Mouse (Mus musculus): ENCODE measurements around the gene Angptl2. TPM values are rescaled to one million over a fixed set of nuclear protein-coding genes. Genes with fewer than 3 reads are reported as not detected.

Gene Angptl2
- total RNA-seq, 1 experiment: 5.1 TPM

DNA sequence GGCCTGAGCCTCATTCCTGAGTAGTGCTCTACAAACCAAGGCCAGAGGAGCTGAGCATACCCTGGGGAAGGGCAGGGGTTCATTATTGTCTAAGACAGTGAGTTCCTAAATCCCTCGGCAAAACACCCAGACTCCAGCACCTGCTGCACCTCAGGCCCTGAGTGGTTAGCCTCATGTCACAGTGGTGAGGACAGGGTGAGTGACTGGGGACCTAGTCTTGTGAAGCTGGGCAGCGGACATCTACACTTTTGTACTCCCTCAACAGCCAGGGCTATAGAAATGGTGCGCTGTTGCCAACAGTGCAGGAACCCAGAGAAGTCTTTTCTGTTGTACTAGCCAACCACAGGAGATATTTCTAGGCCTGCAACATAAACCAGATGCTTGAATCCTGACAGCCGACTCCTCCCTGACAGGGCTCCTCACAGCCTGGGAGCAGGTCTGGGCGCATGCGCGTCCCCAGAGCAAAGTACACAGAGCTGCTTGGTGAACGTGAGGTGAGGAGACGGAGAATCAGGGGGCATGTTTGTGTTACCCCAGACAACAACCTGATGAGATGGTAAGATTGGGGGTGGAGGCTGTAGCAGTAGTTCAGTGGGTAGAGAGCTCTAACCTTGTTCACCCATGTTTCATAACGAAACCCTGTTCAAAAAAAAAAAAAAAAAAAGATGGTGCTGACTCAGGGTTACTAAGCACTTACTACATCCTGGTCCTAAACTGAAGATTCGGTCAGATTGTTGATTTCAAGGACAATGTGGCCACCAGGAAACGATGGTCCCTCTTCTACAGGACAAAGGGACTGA lies 38.2 kb upstream of the Angptl2 start:
- H3K27ac ChIP-seq (ENCODE audit: insufficient read depth, low read depth, low read length, poor library complexity, severe bottlenecking): no peak overlapping the region
- H3K4me1 ChIP-seq (ENCODE audit: control insufficient read depth in 2 of 2, insufficient read depth in 2 of 2, low read length in 2 of 2, poor library complexity in 1 of 2): peaks cover 0 to 8% of the 10 kb centered on the region in 2 experiments; a peak in 2 of 4 replicates
- no peak for TF ChIP-seq ZC3H11A (IDR thresholded peaks at IDR 0.05; ENCODE audit: borderline replicate concordance, low read depth, low read length)
- no peak for TF ChIP-seq MAFK (IDR thresholded peaks at IDR 0.05; ENCODE audit: insufficient read depth, low read depth, low read length)
- TF ChIP-seq CHD2 (IDR thresholded peaks at IDR 0.05; ENCODE audit: low read depth, low read length): no peak
- no peak for TF ChIP-seq ZNF384 (IDR thresholded peaks at IDR 0.05; ENCODE audit: low read depth, low read length)
- TF ChIP-seq HCFC1 (IDR thresholded peaks at IDR 0.05; ENCODE audit: borderline replicate concordance, insufficient read depth, low read length): no peak
- in situ Hi-C loops (cut with MboI; ENCODE audit: low sequenced_read_pairs in 2 of 2, unreplicated experiment in 2 of 2): no loop called here
- no peak overlapping the region for H3K4me3 ChIP-seq (ENCODE audit: insufficient read depth in 1 of 2, low read depth in 1 of 2, low read length in 2 of 2, poor library complexity in 1 of 2, severe bottlenecking in 1 of 2)
- H3K36me3 ChIP-seq (ENCODE audit: control insufficient read depth, insufficient read depth, low read length, poor library complexity, severe bottlenecking): no peaks in the 10 kb centered on the region
- DNase-seq (ENCODE audit: low read depth, low spot score): no peak
- no peaks in the 10 kb centered on the region for H3K9me3 ChIP-seq (ENCODE audit: control insufficient read depth, insufficient read depth, low read depth, low read length)
- H3K9ac ChIP-seq (ENCODE audit: insufficient read depth, low read depth, low read length, poor library complexity, severe bottlenecking): no peak overlapping the region

DNA sequence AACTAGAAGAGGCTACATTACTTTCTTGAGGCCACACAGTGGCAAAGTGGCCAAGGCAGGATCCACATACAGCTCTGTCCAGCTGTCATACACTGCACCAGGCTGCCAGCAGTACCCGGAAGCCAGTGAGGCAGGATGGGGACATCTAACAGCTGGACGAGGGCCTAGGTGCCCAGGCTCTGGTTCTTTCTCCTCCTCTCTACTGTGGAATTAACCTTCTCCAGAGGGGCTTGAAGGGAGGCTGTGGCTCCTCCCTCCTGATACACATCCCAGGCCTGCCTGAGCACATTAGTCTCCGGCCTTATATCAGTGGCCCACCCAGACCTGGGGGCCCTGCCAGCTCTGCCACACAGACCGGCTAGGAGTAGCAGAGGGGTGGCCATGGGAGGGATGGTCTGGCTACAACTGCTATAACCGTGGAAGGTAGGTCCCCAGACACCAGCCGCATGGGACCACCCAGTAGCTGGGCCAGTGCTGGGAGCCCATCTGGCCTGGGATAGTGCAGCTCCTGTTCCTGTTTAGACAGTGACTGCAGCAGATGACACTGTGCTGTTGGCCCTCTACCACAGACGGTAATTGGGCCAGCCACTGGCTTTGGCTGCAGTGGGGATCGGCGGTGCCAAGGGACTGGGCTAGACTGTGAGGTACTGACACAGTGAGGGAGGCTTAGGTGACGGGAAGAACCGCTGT lies 37.5 kb upstream of the Angptl2 start:
- no peaks in the 10 kb centered on the region for H3K9me3 ChIP-seq (ENCODE audit: control insufficient read depth, insufficient read depth, low read depth, low read length)
- no peak overlapping the region for H3K4me3 ChIP-seq (ENCODE audit: insufficient read depth in 1 of 2, low read depth in 1 of 2, low read length in 2 of 2, poor library complexity in 1 of 2, severe bottlenecking in 1 of 2)
- no peaks in the 10 kb centered on the region for H3K36me3 ChIP-seq (ENCODE audit: control insufficient read depth, insufficient read depth, low read length, poor library complexity, severe bottlenecking)
- H3K4me1 ChIP-seq (ENCODE audit: control insufficient read depth in 2 of 2, insufficient read depth in 2 of 2, low read length in 2 of 2, poor library complexity in 1 of 2): peaks cover 0 to 8% of the 10 kb centered on the region in 2 experiments; a peak in 2 of 4 replicates
- no peak overlapping the region for H3K27ac ChIP-seq (ENCODE audit: insufficient read depth, low read depth, low read length, poor library complexity, severe bottlenecking)
- TF ChIP-seq HCFC1 (IDR thresholded peaks at IDR 0.05; ENCODE audit: borderline replicate concordance, insufficient read depth, low read length) (no peak), MAFK (IDR thresholded peaks at IDR 0.05; ENCODE audit: insufficient read depth, low read depth, low read length) (no peak), ZC3H11A (IDR thresholded peaks at IDR 0.05; ENCODE audit: borderline replicate concordance, low read depth, low read length) (no peak), CHD2 (IDR thresholded peaks at IDR 0.05; ENCODE audit: low read depth, low read length) (no peak), ZNF384 (IDR thresholded peaks at IDR 0.05; ENCODE audit: low read depth, low read length) (no peak)
- in situ Hi-C loops (cut with MboI; ENCODE audit: low sequenced_read_pairs in 2 of 2, unreplicated experiment in 2 of 2): no loop called here
- H3K9ac ChIP-seq (ENCODE audit: insufficient read depth, low read depth, low read length, poor library complexity, severe bottlenecking): no peak overlapping the region
- no peak for DNase-seq (ENCODE audit: low read depth, low spot score)

DNA sequence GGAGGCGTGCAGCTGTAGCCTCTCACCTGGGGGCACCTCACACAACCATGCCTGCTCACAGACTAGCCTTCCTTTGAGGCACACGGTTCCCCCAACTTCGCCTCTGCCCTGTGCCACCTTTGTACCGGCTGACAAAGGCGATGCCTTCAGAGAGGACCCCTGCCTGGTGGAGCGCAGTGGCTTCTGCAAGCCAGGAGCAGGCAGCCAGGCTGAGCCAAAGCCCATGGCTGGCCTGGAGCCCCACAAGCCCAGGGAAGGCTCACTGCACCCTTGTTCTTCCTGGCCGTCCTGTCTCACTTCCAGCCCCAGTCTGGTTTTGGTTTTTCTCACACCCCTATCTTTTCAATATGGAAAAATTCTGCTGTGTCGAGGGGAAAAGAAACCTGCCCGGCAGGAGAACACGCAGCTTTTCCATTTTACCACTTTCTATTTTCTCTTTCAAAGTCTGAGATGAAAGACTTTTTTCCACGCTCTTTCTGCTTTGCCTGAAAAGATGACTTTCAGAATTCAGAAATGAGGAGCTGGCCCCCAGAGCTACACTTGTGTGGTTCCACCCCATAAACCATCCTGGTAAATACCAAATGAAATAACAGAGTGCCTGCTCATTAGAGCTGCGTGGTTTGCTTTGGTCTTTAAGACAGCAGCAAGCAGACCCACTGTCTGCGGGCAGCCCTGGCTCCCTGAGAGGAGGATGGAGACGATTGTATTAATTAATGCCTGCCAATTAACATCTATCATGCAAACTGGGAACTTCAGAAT lies 36.5 kb upstream of the Angptl2 start:
- Histone ChIP-seq H3K27ac (ENCODE audit: insufficient read depth, low read depth, low read length, poor library complexity, severe bottlenecking) (no peak overlapping the region; the same call in 1 of the 2 replicates), H3K4me1 (ENCODE audit: control insufficient read depth in 2 of 2, insufficient read depth in 2 of 2, low read length in 2 of 2, poor library complexity in 1 of 2) (peaks cover 0 to 8% of the 10 kb centered on the region in 2 experiments; a peak in 2 of 4 replicates), H3K9me3 (ENCODE audit: control insufficient read depth, insufficient read depth, low read depth, low read length) (no peaks in the 10 kb centered on the region), H3K9ac (ENCODE audit: insufficient read depth, low read depth, low read length, poor library complexity, severe bottlenecking) (no peak overlapping the region), H3K36me3 (ENCODE audit: control insufficient read depth, insufficient read depth, low read length, poor library complexity, severe bottlenecking) (no peaks in the 10 kb centered on the region), H3K4me3 (ENCODE audit: insufficient read depth in 1 of 2, low read depth in 1 of 2, low read length in 2 of 2, poor library complexity in 1 of 2, severe bottlenecking in 1 of 2) (no peak overlapping the region)
- no peak for DNase-seq (ENCODE audit: low read depth, low spot score)
- no peak for TF ChIP-seq ZC3H11A (IDR thresholded peaks at IDR 0.05; ENCODE audit: borderline replicate concordance, low read depth, low read length)
- in situ Hi-C loops (cut with MboI; ENCODE audit: low sequenced_read_pairs in 2 of 2, unreplicated experiment in 2 of 2): no loop called here

DNA sequence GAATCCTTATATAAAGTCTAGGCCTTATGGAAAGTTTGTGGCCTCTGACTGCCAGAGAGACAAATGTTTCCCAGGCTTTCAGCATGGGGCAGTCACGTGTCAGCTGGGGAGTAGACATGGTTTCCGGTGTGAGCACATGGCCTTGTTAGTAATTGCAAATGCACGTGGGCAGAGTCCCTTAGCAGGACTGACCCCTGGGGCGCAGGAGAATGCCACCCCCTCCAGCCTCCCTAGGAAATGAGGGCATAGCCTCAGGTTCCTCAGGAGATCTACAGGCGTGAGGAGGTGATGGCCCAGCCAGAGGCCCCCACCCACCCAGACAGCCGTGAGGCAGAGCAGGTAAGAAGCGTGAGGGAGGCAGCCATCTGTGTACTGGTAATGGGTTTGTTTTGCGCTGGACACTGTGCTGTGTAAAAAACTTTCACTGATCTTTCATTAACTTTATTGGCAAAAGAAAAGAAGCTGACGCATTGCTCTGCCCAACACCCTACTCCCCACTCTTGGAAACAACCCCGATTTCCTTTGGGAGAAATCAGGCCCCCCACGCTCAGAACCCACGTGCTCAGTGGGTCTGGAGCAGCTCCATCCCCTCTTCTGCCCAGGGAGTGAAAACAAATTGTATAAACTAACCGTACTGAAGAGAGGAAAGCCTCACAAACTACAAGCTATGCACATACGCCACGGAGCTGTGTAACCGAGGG lies 35.8 kb upstream of the Angptl2 start:
- H3K36me3 ChIP-seq (ENCODE audit: control insufficient read depth, insufficient read depth, low read length, poor library complexity, severe bottlenecking): no peaks in the 10 kb centered on the region
- no peak for TF ChIP-seq MAFK (IDR thresholded peaks at IDR 0.05; ENCODE audit: insufficient read depth, low read depth, low read length)
- no peak for TF ChIP-seq ZC3H11A (IDR thresholded peaks at IDR 0.05; ENCODE audit: borderline replicate concordance, low read depth, low read length)
- TF ChIP-seq ZNF384 (IDR thresholded peaks at IDR 0.05; ENCODE audit: low read depth, low read length): no peak
- TF ChIP-seq HCFC1 (IDR thresholded peaks at IDR 0.05; ENCODE audit: borderline replicate concordance, insufficient read depth, low read length): no peak
- no peak for TF ChIP-seq CHD2 (IDR thresholded peaks at IDR 0.05; ENCODE audit: low read depth, low read length)
- in situ Hi-C loops (cut with MboI; ENCODE audit: low sequenced_read_pairs in 2 of 2, unreplicated experiment in 2 of 2): no loop called here
- no peaks in the 10 kb centered on the region for H3K9me3 ChIP-seq (ENCODE audit: control insufficient read depth, insufficient read depth, low read depth, low read length)
- H3K4me3 ChIP-seq (ENCODE audit: insufficient read depth in 1 of 2, low read depth in 1 of 2, low read length in 2 of 2, poor library complexity in 1 of 2, severe bottlenecking in 1 of 2): no peak overlapping the region
- peaks cover 0 to 8% of the 10 kb centered on the region in 2 experiments; a peak in 2 of 4 replicates for H3K4me1 ChIP-seq (ENCODE audit: control insufficient read depth in 2 of 2, insufficient read depth in 2 of 2, low read length in 2 of 2, poor library complexity in 1 of 2)
- H3K9ac ChIP-seq (ENCODE audit: insufficient read depth, low read depth, low read length, poor library complexity, severe bottlenecking): no peak overlapping the region
- no peak overlapping the region for H3K27ac ChIP-seq (ENCODE audit: insufficient read depth, low read depth, low read length, poor library complexity, severe bottlenecking)
- no peak for DNase-seq (ENCODE audit: low read depth, low spot score)

All from ES-E14 (cell line).